Mouse (Mus musculus) CD4-positive, CD25-positive, alpha-beta regulatory T cell, adult 9 weeks (primary cell): ENCODE results near the gene Sult2a5. TPM values are rescaled to one million over a fixed set of nuclear protein-coding genes. Genes with fewer than 3 reads are reported as not detected.

Experiments
- polyA plus RNA-seq: library from polyadenylated mRNA; unstranded; fragments of 100-300 nt; shearing (Covaris generic); gene quantifications from one replicate; pipeline ENCODE4 v1.2.1, GENCODE M21; 2017

Gene Sult2a5
- polyA plus RNA-seq: not detected

GRCm38 (mm10) chr7:13623667-13624066 is at the start of gene Sult2a5:
Gene Sult2a5, plus strand, starts transcription at chr7:13623967.

Other genes with a start within 250 kb of the Sult2a5 start
- gene Cabp5, start 225.8 kb upstream of the Sult2a5 start, polyA plus RNA-seq: not detected
- not detected for gene Bsph1, start 173.1 kb upstream of the Sult2a5 start, polyA plus RNA-seq
- gene Bsph2, start 52.9 kb upstream of the Sult2a5 start, polyA plus RNA-seq: not detected
- not detected for gene Sult2a2, start 109.5 kb downstream of the Sult2a5 start, polyA plus RNA-seq
- gene Sult2a1, start 213.4 kb downstream of the Sult2a5 start, polyA plus RNA-seq: not detected